Mouse (Mus musculus): ENCODE data around the gene Kcnn1.
"Not testable (repeated sequence)": the region's sequence is repeated elsewhere in the genome, so short reads cannot be mapped to it uniquely, and the experiment has no call there.

DNA sequence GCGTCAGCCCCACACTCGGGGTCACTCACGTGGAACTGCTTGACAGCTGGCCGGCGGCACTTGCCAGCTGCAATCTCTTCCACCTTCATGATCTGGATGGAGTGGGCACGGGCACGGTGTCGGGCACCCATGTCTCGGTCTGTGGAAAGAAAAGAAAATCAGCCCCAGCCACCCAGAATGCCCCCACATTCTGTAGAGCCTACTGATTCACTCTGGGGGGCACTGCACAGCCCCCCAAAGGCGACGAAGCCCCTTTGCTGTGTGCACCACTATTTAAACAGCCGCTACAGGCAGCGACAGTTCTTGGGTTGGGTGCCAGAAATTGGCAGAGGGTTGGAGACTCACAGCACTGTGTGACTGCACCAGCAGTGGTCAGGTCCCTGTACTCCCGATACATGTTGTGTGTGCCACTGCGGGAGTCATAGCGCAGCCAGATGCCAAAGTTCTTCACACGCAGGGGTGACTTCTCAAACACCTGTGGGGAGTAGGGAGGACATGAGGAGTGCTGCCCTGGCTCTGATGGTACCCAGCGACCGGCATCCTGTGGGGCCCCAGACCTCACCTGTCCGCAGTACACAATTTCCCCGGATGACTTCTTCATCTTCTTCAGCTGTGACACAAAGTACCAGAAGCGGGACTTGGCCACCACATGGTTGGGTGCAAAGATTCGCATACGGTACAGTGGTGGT is 32.7 kb upstream of the Kcnn1 start:
- TF ChIP-seq CTCF (IDR thresholded peaks at IDR 0.05; ENCODE audit: low read depth, low read length); POLR2A (IDR thresholded peaks at IDR 0.05; ENCODE audit: insufficient read depth, low read length); EP300 (IDR thresholded peaks at IDR 0.05; ENCODE audit: insufficient read depth, low read depth, low read length): not testable (repeated sequence)
